Mouse (Mus musculus) cerebellum, postnatal 14 days (tissue): ENCODE results near the gene Casq1.
"Not testable (repeated sequence)": the region's sequence is repeated elsewhere in the genome, so short reads cannot be mapped to it uniquely, and the experiment has no call there.

Experiments used
- DNase-seq, 2 experiments: peaks; one replicate each; pipeline ENCODE4 v3.0.0; 2021; ENCODE audit warnings: mixed read lengths in 2 of 2

Gene Casq1

GRCm38 (mm10) chr1:172219451-172220406 lies at the start of gene Casq1:
TSS of gene Casq1 (minus strand) at chr1:172219868.
- no peak for DNase-seq

GRCm38 (mm10) chr1:172261477-172262078 lies 41.9 kb upstream of the Casq1 start, which contains the start of gene Igsf8:
TSS of gene Igsf8 (plus strand) at chr1:172261641.
- DNase-seq, result no peak

GRCm38 (mm10) chr1:172258314-172258713 lies 38.6 kb upstream of the Casq1 start, which contains the start of gene Atp1a4:
TSS of gene Atp1a4 (minus strand) at chr1:172258414.
- no peak for DNase-seq

GRCm38 (mm10) chr1:172247679-172248078 lies 28.0 kb upstream of the Casq1 start:
- peak; percentile 50 to 52 for DNase-seq

GRCm38 (mm10) chr1:172247216-172247615 lies 27.5 kb upstream of the Casq1 start:
- no peak for DNase-seq

- DNase-seq, result not testable (repeated sequence)
These were observed 25.0 kb upstream of the Casq1 start for GRCm38 (mm10) chr1:172244645-172245044.

- peak; percentile 44 to 61 for DNase-seq
These were observed 24.0 kb upstream of the Casq1 start for GRCm38 (mm10) chr1:172243547-172244205.

GRCm38 (mm10) chr1:172242401-172242800 lies 22.7 kb upstream of the Casq1 start:
- no peak for DNase-seq

- no peak for DNase-seq
These were observed 21.5 kb upstream of the Casq1 start for GRCm38 (mm10) chr1:172240945-172241708.

- no peak for DNase-seq
These were observed 9.5 kb upstream of the Casq1 start for GRCm38 (mm10) chr1:172229215-172229614.

GRCm38 (mm10) chr1:172228209-172228608 lies 8.5 kb upstream of the Casq1 start:
- peak; percentile 71 to 75 for DNase-seq

- no peak for DNase-seq
These were observed 1.8 kb upstream of the Casq1 start for GRCm38 (mm10) chr1:172221297-172222063.

- DNase-seq, result peak; percentile 45 to 56
These were observed 746 bp upstream of the Casq1 start for GRCm38 (mm10) chr1:172220414-172220813.

- no peak for DNase-seq
These were observed 1.3 kb downstream of the Casq1 start for GRCm38 (mm10) chr1:172218164-172218910.

GRCm38 (mm10) chr1:172217148-172217547 lies 2.5 kb downstream of the Casq1 start:
- DNase-seq, result peak; percentile 92 to 94

GRCm38 (mm10) chr1:172214748-172215147 lies 4.9 kb downstream of the Casq1 start:
- DNase-seq, result no peak

- no peak for DNase-seq
These were observed 5.9 kb downstream of the Casq1 start for GRCm38 (mm10) chr1:172213771-172214170.

GRCm38 (mm10) chr1:172212776-172213175 lies 6.9 kb downstream of the Casq1 start:
- DNase-seq, result no peak

GRCm38 (mm10) chr1:172207111-172207584 lies 12.5 kb downstream of the Casq1 start:
- DNase-seq, result peak; percentile 59 to 74

- DNase-seq, result peak; percentile 91 to 92
These were observed 13.3 kb downstream of the Casq1 start, which contains the start of gene Pea15a for GRCm38 (mm10) chr1:172206141-172206917. TSS of gene Pea15a (minus strand) at chr1:172206804.
